In genomic region chr13:40754091-40754490, GRCm38 (mm10) we compare ENCODE assay signal across 31 mouse cellular contexts. TPM values are rescaled to one million over a fixed set of nuclear protein-coding genes. Genes with fewer than 3 reads are reported as not detected.
"Had no signal": no experiment of that assay in that cellular context is flagged by ENCODE, and none has a peak within 500 bp of the region (broad histone marks: within the 10 kb centered on the region; RNA-seq: fewer than 3 reads in every experiment).

No protein-coding gene starts in this region.

- H3K27ac ChIP-seq: heart, embryonic 13.5 days; heart, embryonic 15.5 days; hindbrain, embryonic 10.5 days; hindbrain, embryonic 12.5 days; hindbrain, embryonic 13.5 days; hindbrain, embryonic 14.5 days; hindbrain, embryonic 15.5 days; hindbrain, postnatal 0 days; intestine, embryonic 15.5 days; kidney, embryonic 15.5 days; kidney, postnatal 0 days; layer of hippocampus, adult 2 months; left cerebral cortex, adult 2 months had no signal

- H3K4me3 ChIP-seq: heart, embryonic 12.5 days; heart, embryonic 13.5 days; heart, embryonic 15.5 days; hindbrain, embryonic 10.5 days; hindbrain, embryonic 12.5 days; hindbrain, embryonic 13.5 days; hindbrain, embryonic 15.5 days; intestine, embryonic 15.5 days; kidney, embryonic 15.5 days; layer of hippocampus, adult 2 months; left cerebral cortex, adult 2 months had no signal

- H3K36me3 ChIP-seq: heart, embryonic 12.5 days; heart, embryonic 13.5 days; heart, embryonic 15.5 days; hindbrain, embryonic 10.5 days; hindbrain, embryonic 12.5 days; hindbrain, embryonic 13.5 days; hindbrain, embryonic 15.5 days; intestine, embryonic 15.5 days; kidney, embryonic 15.5 days had no signal

- H3K4me1 ChIP-seq: heart, embryonic 13.5 days; heart, embryonic 15.5 days; hindbrain, embryonic 10.5 days; hindbrain, embryonic 12.5 days; hindbrain, embryonic 13.5 days; hindbrain, embryonic 15.5 days; intestine, embryonic 15.5 days had no signal

- DNase-seq: heart, postnatal 14 days; heart, postnatal 36 days; kidney, adult 11 months; kidney, adult 18-20 months; kidney, adult 2 months; kidney, adult 8-10 months; kidney, adult 9 months; kidney, postnatal 10 days; kidney, postnatal 14 days; kidney, postnatal 25 days; kidney, postnatal 36 days; kidney, postnatal 4 days; layer of hippocampus, adult 9-11 months; layer of hippocampus, postnatal 36 days had no signal

- H3K27me3 ChIP-seq: heart, embryonic 12.5 days; intestine, embryonic 15.5 days had no signal

- H3K9me3 ChIP-seq: heart, embryonic 12.5 days; heart, embryonic 13.5 days; heart, embryonic 15.5 days; hindbrain, embryonic 10.5 days; hindbrain, embryonic 12.5 days; hindbrain, embryonic 13.5 days; hindbrain, embryonic 15.5 days; intestine, embryonic 15.5 days; kidney, embryonic 15.5 days had no signal

RNA-seq across cellular contexts. Expression of gene Tfap2a, which starts 15.9 kb away (rescaled TPM):
- total RNA-seq: hematopoietic stem cell, adult 5-6 weeks had no signal
- polyA plus RNA-seq: heart, postnatal 0 days; inflammation-experienced regulatory T-cells, adult 6 months had no signal
